Mouse (Mus musculus) gastrocnemius, postnatal 36 days (tissue): ENCODE results near the gene Zfp457. TPM values are rescaled to one million over a fixed set of nuclear protein-coding genes. Genes with fewer than 3 reads are reported as not detected.
"Not testable (repeated sequence)": the region's sequence is repeated elsewhere in the genome, so short reads cannot be mapped to it uniquely, and the experiment has no call there.

Experiments used
- DNase-seq, 2 experiments: peaks; one replicate each; pipeline ENCODE4 v3.0.0; 2022
- intact Hi-C: fragments of 180-260 bp; cut with DNase I; formaldehyde crosslinking; loops from one replicate; pipeline ENCODE4 v1.15.1; 2025
- long read RNA-seq, 2 experiments: library from polyadenylated mRNA; stranded (forward); transcript quantifications; one replicate each; pipeline ENCODE4 v2.0.0; 2021
- total RNA-seq, 2 experiments: library from RNA; stranded (reverse); gene quantifications; 2 replicates each; pipeline ENCODE4 v1.2.3; 2021

Gene Zfp457
- 1 to 10 TPM; 3.7 to 3.8 TPM for total RNA-seq
- long read RNA-seq, experiment 1: 0 reads
- long read RNA-seq, experiment 2, partial matches to known transcripts: 0 of 2 reads
- long read RNA-seq, experiment 2, other reads (novel, unspliced or antisense): 2 of 2 reads

GRCm38 (mm10) chr13:67305822-67306672 lies at the start of gene Zfp457:
Gene Zfp457 (minus strand): TSS chr13:67306485.
- intact Hi-C loops: loop anchor here (5.0 kb wide), 1 partner anchor 179 kb away; no protein-coding TSS in a partner anchor
- peak; percentile 69 to 75 for DNase-seq

DNA sequence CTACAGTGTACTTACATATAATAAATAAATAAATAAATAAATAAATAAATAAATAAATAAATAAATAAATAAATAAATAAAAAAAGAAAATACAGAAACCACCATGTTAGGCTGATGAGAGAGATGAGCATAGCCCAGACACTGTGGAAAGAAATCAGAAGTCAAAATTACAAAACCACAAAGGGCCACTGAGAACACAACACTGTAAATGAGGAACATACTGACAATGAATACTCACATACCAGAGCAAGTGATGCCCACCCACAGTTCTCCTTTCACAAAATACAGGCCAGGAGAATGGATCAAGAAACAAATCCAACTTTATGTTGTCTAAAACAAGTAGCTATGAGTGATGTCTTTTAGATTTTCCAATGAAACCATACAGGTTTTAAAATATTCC lies 45.6 kb upstream of the Zfp457 start:
- intact Hi-C loops: no loop called here
- no peak for DNase-seq

DNA sequence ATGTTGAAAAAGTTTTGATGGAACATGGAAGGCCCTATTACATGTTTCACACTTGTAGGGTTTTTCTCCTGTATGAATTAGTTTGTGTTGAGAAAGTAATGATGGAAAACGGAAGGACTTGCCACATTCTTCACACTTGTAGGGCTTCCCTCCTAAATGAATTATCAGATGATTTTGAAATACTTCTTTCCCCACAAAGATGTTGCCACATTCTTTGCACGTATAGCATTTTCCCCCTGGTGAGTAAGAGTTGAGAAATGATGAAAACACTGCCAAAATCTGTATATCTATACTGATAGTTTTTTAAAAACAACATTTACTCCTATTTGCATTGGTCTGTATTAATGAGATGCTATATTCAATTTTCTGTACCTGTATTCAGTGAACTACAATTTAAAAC lies 37.1 kb upstream of the Zfp457 start:
- no peak for DNase-seq
- intact Hi-C loops: no loop called here

- DNase-seq: no peak
- intact Hi-C loops: no loop called here
Measured at GRCm38 (mm10) chr13:67332877-67333276, 26.6 kb upstream of the Zfp457 start.

DNA sequence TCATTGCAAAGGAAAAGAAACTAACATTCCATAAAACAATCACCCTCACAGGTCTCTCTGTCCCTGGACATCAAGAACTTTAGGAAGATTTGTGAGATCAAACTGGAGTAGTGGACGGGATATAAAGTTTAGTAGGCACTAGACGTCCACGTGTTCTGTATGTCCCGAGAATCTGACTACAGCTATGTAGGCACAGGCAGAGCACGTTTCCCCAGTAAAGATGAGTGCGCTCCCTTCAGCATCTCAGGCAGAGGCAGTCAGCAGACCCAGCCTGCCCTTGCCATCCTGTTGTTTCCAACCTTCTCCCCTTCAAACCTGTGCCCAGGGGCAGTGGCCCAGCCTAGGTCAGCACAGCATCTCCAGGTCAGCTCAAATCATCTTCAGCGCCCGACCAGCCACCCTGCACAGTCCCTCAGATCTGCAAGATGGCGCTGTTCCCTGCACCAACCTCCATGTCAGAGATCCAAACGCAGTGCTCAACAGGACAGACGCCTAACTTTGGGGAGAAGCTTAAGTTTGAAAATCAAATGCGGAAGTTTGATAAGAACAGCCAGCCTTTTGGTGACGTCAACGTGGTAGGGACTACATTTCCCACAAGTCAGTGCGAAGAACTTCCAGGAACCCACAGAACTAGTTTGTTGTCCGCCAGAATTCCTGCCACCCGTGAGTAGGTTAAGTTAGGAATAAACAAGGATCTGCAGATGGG lies 25.9 kb upstream of the Zfp457 start, which contains the start of gene Zfp595:
Gene Zfp595 (minus strand): TSS at position 552 of the 706 bp plus-strand sequence.
- DNase-seq: peak; percentile 65 to 69
- intact Hi-C loops: no loop called here

DNA sequence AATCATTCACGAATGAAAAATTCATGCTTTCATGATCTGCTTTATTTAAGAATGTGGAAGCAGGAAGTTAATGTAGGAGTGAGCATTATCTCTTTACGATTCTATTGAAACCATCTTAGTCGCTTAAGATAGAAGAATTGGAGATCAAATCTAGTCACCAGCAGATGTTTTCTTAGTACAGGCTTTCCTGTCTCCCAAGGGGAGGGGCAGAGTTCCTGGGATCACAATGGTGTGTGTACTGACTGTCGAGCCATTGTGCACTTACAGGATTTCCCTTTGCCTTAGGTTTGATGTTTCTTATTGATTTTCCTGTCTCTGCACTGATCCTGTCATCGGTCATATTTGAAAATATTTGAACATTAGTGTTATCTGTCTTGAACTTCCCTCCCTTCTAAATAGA lies 433 bp upstream of the Zfp457 start:
- no peak for DNase-seq

DNA sequence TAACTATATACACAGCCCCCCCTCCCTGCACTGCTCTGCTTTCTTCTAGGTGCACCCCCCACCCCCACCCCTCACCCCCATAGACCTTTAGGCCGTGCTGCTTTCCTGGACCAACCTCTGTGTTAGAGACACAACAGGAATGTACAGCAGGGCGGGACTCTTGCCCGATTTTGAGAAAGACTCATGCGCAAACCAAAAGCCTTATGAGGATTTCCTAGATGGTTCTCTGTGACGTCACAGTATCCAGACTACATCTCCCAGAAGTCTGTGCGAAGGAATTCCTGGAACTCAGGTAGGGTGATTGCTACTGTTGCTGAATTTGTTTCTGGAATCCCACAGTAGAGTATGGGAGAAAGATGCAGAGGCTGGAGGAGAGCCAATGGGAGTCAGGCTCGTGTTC lies 28.0 kb downstream of the Zfp457 start, which contains the start of gene Zfp458:
Gene Zfp458 (minus strand): TSS at position 153 of the 400 bp plus-strand sequence.
- no peak for DNase-seq
- intact Hi-C loops: no loop called here

More for the DNA sequence above, 433 bp upstream of the Zfp457 start:
- intact Hi-C loops: loop anchor here (5.0 kb wide), 1 partner anchor 179 kb away; no protein-coding TSS in a partner anchor

DNA sequence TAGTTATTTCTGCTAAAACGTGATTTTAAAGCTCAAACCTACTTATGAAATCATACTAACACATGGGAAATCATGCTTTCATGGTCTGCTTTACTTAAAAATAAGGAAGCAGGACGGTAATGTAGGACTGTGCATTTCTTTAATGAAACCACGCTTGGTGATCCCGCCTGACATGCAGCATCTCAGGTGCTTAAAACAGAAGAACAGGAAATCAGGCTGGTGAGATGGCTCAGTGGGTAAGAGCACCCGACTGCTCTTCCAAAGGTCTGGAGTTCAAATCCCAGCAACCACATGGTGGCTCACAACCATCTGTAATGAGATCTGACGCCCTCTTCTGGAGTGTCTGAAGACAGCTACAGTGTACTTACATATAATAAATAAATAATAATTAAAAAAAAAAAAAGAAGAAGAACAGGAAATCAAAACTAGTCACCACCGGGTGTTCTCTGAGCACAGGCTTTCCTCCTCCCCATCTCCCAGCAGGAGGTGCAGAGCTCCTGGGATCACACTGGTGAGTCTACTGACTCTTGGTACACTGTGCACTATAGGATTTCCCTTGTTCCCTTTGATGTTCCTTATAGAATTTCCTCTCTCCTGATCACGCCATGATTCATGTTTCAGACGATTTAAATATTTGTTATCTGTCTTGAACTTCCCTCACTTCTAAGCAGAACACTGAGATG lies 36.8 kb downstream of the Zfp457 start:
- intact Hi-C loops: loop anchor here (5.0 kb wide), 1 partner anchor 33 kb away; no protein-coding TSS in a partner anchor
- DNase-seq: not testable (repeated sequence)

- intact Hi-C loops: loop anchor here (5.0 kb wide), 1 partner anchor 34 kb away; no protein-coding TSS in a partner anchor
- peak; percentile 31 to 56 for DNase-seq
Measured at GRCm38 (mm10) chr13:67268568-67269369, 37.5 kb downstream of the Zfp457 start.

Other genes with a start within 250 kb of the Zfp457 start
- gene Zfp712, start 245.3 kb downstream of the Zfp457 start, total RNA-seq: under 1 TPM; 0.59 to 0.81 TPM
- gene Zfp708, start 208.5 kb downstream of the Zfp457 start, total RNA-seq: 1 to 10 TPM in 1 of 2 experiments, under 1 TPM in 1; 0.61 to 1.8 TPM
- gene Gm28557, start 197.9 kb downstream of the Zfp457 start, total RNA-seq: 1 to 10 TPM; 1.1 to 2.0 TPM
- under 1 TPM; 0.43 to 0.54 TPM for gene Rslcan18, start 190.2 kb downstream of the Zfp457 start, total RNA-seq
- 1 to 10 TPM; 2.7 to 4.3 TPM for gene Zfp759, start 184.8 kb downstream of the Zfp457 start, total RNA-seq
- 1 to 10 TPM; 1.6 to 1.9 TPM for gene Rsl1, start 133.3 kb downstream of the Zfp457 start, total RNA-seq
- gene Zfp455, start 112.0 kb downstream of the Zfp457 start, total RNA-seq: under 1 TPM; 0.32 to 0.64 TPM
- gene Zfp458, start 28.0 kb downstream of the Zfp457 start, total RNA-seq: under 1 TPM; 0.69 to 0.92 TPM
- 1 to 10 TPM in 1 of 2 experiments, under 1 TPM in 1; 0.94 to 1.4 TPM for gene Zfp595, start 26.1 kb upstream of the Zfp457 start, total RNA-seq
- not detected for gene Gm28044, start 54.1 kb upstream of the Zfp457 start, total RNA-seq
- gene Zfp953, start 54.1 kb upstream of the Zfp457 start, total RNA-seq: 1 to 10 TPM in 1 of 2 experiments, under 1 TPM in 1; 0.62 to 1.0 TPM
- gene Gm28041, start 69.2 kb upstream of the Zfp457 start, total RNA-seq: not detected
- under 1 TPM; 0.12 to 0.23 TPM for gene Zfp456, start 69.3 kb upstream of the Zfp457 start, total RNA-seq
- 1 to 10 TPM; 1.2 to 1.3 TPM for gene Zfp429, start 93.3 kb upstream of the Zfp457 start, total RNA-seq
- under 1 TPM; 0.42 to 0.51 TPM for gene Zfp459, start 114.9 kb upstream of the Zfp457 start, total RNA-seq
- gene Zfp874a, start 145.1 kb upstream of the Zfp457 start, total RNA-seq: 1 to 10 TPM; 4.8 to 5.2 TPM
- 10 to 100 TPM; 10.5 to 11.9 TPM for gene Zfp874b, start 177.8 kb upstream of the Zfp457 start, total RNA-seq
- 1 to 10 TPM; 2.5 to 3.8 TPM for gene Zfp58, start 194.1 kb upstream of the Zfp457 start, total RNA-seq
- not detected for gene Gm26965, start 219.7 kb upstream of the Zfp457 start, total RNA-seq
- gene Zfp87, start 219.7 kb upstream of the Zfp457 start, total RNA-seq: 1 to 10 TPM; 3.8 to 4.2 TPM
- 1 to 10 TPM; 1.4 to 2.4 TPM for gene Zfp748, start 247.3 kb upstream of the Zfp457 start, total RNA-seq